Mouse (Mus musculus) liver, adult 2 months (tissue): ENCODE data around the gene Arhgap28. TPM values are rescaled to one million over a fixed set of nuclear protein-coding genes. Genes with fewer than 3 reads are reported as not detected.

Experiments
- DNase-seq: peaks from one replicate; pipeline ENCODE4 v3.0.0-alpha.2; 2011; ENCODE audit warnings: low read depth, low spot score; ENCODE audit errors: extremely low read depth
- H3K27ac ChIP-seq: fragments of 200-500 bp; replicated peaks from 2 replicates; pipeline ENCODE4 v1.5.1; 2012; ENCODE audit warnings: low read depth, mild to moderate bottlenecking, control low read depth, inconsistent platforms, low read length; ENCODE audit not compliant: insufficient read depth
- H3K27me3 ChIP-seq: fragments of 200-500 bp; 2 replicates; pipeline ENCODE4 v1.6.1; 2012; ENCODE audit warnings: mild to moderate bottlenecking, moderate library complexity, low read length, inconsistent platforms; ENCODE audit not compliant: control insufficient read depth, insufficient read depth
- H3K36me3 ChIP-seq: fragments of 200-500 bp; 2 replicates; pipeline ENCODE4 v1.6.1; 2012; ENCODE audit warnings: low read length, inconsistent platforms; ENCODE audit not compliant: control insufficient read depth, insufficient read depth
- H3K4me1 ChIP-seq: fragments of 200-500 bp; 2 replicates; pipeline ENCODE4 v1.6.1; 2011; ENCODE audit warnings: low read length; ENCODE audit not compliant: control insufficient read depth, insufficient read depth
- H3K4me3 ChIP-seq: fragments of 200-500 bp; 2 replicates; pipeline ENCODE4 v1.5.1; 2011; ENCODE audit warnings: low read depth, mild to moderate bottlenecking, control low read depth, low read length, moderate library complexity; ENCODE audit not compliant: insufficient read depth
- H3K79me2 ChIP-seq: fragments of 200-500 bp; 2 replicates; pipeline ENCODE4 v1.6.1; 2012; ENCODE audit warnings: inconsistent platforms, mild to moderate bottlenecking, low read length, moderate library complexity; ENCODE audit not compliant: control insufficient read depth, insufficient read depth
- H3K9ac ChIP-seq: fragments of 200-500 bp; 2 replicates; pipeline ENCODE4 v1.6.1; 2012; ENCODE audit warnings: low read depth, mild to moderate bottlenecking, control low read depth, inconsistent platforms, low read length
- CTCF ChIP-seq: fragments of 200-500 bp; IDR thresholded peaks from 2 replicates; pipeline ENCODE4 v1.5.1; 2011; ENCODE audit warnings: low read depth, low read length, control low read depth
- POLR2A ChIP-seq: fragments of 200-500 bp; IDR thresholded peaks from 2 replicates; pipeline ENCODE4 v1.6.1; 2011; ENCODE audit warnings: low read length, control low read depth; ENCODE audit not compliant: insufficient read depth; ENCODE audit errors: extremely low read depth
- WGBS: fragments of 180-500 bp; shearing (Covaris S2); methylation state at CpG from one replicate; pipeline ENCODE4 v1.1.7; 2018; 5-methylcytosine and 5-hydroxymethylcytosine counted together
- polyA plus RNA-seq: library from polyadenylated mRNA; depleted of rRNA; stranded (reverse); fragments of >200 nt; gene quantifications from 2 replicates; pipeline ENCODE4 v1.2.3, GENCODE M21; 2012
- total RNA-seq: library from RNA; depleted of rRNA; stranded (reverse); fragments of >200 nt; gene quantifications from 2 replicates; pipeline ENCODE4 v1.2.3, GENCODE M21; 2014

The Arhgap28 gene
- total and polyA plus RNA-seq, 2 experiments = 0.11 to 0.37 TPM

GRCm38 (mm10) chr17:67928280-67928679, 75.6 kb downstream of the Arhgap28 start:
- H3K9ac ChIP-seq = no peak overlapping the region
- TF ChIP-seq POLR2A (no peak), CTCF (no peak)

GRCm38 (mm10) chr17:67927864-67928263, 76.1 kb downstream of the Arhgap28 start:
- TF ChIP-seq CTCF (no peak), POLR2A (no peak)
- H3K4me3 ChIP-seq = no peak overlapping the region
- WGBS = 96% methylated on average over 8 of the region's 8 CpGs

More at GRCm38 (mm10) chr17:67928280-67928679, 75.6 kb downstream of the Arhgap28 start:
- Histone ChIP-seq H3K4me3 (no peak overlapping the region), H3K27ac (no peak overlapping the region), H3K4me1 (no peaks in the 10 kb centered on the region), H3K79me2 (no peaks in the 10 kb centered on the region), H3K27me3 (no peaks in the 10 kb centered on the region), H3K36me3 (no peaks in the 10 kb centered on the region)
- DNase-seq = no peak
- WGBS = 77% methylated on average over 6 of the region's 6 CpGs

GRCm38 (mm10) chr17:67919959-67920358, 84.0 kb downstream of the Arhgap28 start:
- DNase-seq = no peak
- Histone ChIP-seq H3K4me3 (no peak overlapping the region), H3K27ac (no peak overlapping the region), H3K27me3 (no peaks in the 10 kb centered on the region), H3K36me3 (no peaks in the 10 kb centered on the region), H3K79me2 (no peaks in the 10 kb centered on the region), H3K4me1 (no peaks in the 10 kb centered on the region), H3K9ac (no peak overlapping the region)
- TF ChIP-seq POLR2A (no peak), CTCF (no peak)
- WGBS = 78% methylated on average over 7 of the region's 7 CpGs

More at GRCm38 (mm10) chr17:67927864-67928263, 76.1 kb downstream of the Arhgap28 start:
- DNase-seq = no peak
- Histone ChIP-seq H3K36me3 (no peaks in the 10 kb centered on the region), H3K27ac (no peak overlapping the region), H3K9ac (no peak overlapping the region), H3K4me1 (no peaks in the 10 kb centered on the region), H3K27me3 (no peaks in the 10 kb centered on the region), H3K79me2 (no peaks in the 10 kb centered on the region)

GRCm38 (mm10) chr17:67918201-67918600, 85.7 kb downstream of the Arhgap28 start:
- TF ChIP-seq CTCF (no peak), POLR2A (no peak)
- no peak for DNase-seq
- no peak overlapping the region for H3K4me3 ChIP-seq
- no peak overlapping the region for H3K9ac ChIP-seq
- 87% methylated on average over 7 of the region's 7 CpGs for WGBS
- no peaks in the 10 kb centered on the region for H3K79me2 ChIP-seq
- no peaks in the 10 kb centered on the region for H3K36me3 ChIP-seq
- no peak overlapping the region for H3K27ac ChIP-seq
- H3K27me3 ChIP-seq = no peaks in the 10 kb centered on the region
- H3K4me1 ChIP-seq = no peaks in the 10 kb centered on the region

GRCm38 (mm10) chr17:67916901-67917300, 87.0 kb downstream of the Arhgap28 start:
- no peak overlapping the region for H3K27ac ChIP-seq
- H3K4me1 ChIP-seq = no peaks in the 10 kb centered on the region
- H3K4me3 ChIP-seq = no peak overlapping the region
- no peak for TF ChIP-seq POLR2A
- TF ChIP-seq CTCF = no peak
- no peaks in the 10 kb centered on the region for H3K27me3 ChIP-seq
- DNase-seq = no peak
- H3K36me3 ChIP-seq = no peaks in the 10 kb centered on the region
- H3K9ac ChIP-seq = no peak overlapping the region
- no peaks in the 10 kb centered on the region for H3K79me2 ChIP-seq
- 85% methylated on average over 2 of the region's 2 CpGs for WGBS

- H3K9ac ChIP-seq = no peak overlapping the region
- H3K36me3 ChIP-seq = no peaks in the 10 kb centered on the region
- H3K4me3 ChIP-seq = no peak overlapping the region
- no peaks in the 10 kb centered on the region for H3K79me2 ChIP-seq
- WGBS = 60% methylated on average over 12 of the region's 12 CpGs
- no peaks in the 10 kb centered on the region for H3K27me3 ChIP-seq
- TF ChIP-seq CTCF = peak; percentile 37; the same call in 1 of the 2 replicates
- no peak for TF ChIP-seq POLR2A
- no peak for DNase-seq
- no peak overlapping the region for H3K27ac ChIP-seq
- no peaks in the 10 kb centered on the region for H3K4me1 ChIP-seq
These were observed 91.3 kb downstream of the Arhgap28 start for GRCm38 (mm10) chr17:67912640-67913039.
